Mouse (Mus musculus) hindbrain, embryonic 10.5 days (tissue): Measurements from ENCODE around the gene Fam163b. TPM values are rescaled to one million over a fixed set of nuclear protein-coding genes. Genes with fewer than 3 reads are reported as not detected.

Source experiments
- DNase-seq: peaks from one replicate; pipeline ENCODE4 v3.0.0-alpha.2; 2017; ENCODE audit warnings: low spot score
- H3K27ac ChIP-seq: fragments of 300-500 bp; sonication (generic); 2 replicates; pipeline ENCODE4 v1.5.1; 2016; ENCODE audit warnings: mild to moderate bottlenecking, moderate library complexity
- H3K27me3 ChIP-seq: fragments of 300-500 bp; sonication (generic); 2 replicates; pipeline ENCODE4 v1.6.1; 2016; ENCODE audit warnings: mild to moderate bottlenecking; ENCODE audit not compliant: poor library complexity, insufficient read depth, severe bottlenecking
- H3K36me3 ChIP-seq: fragments of 300-500 bp; sonication (generic); 2 replicates; pipeline ENCODE4 v1.6.1; 2016; ENCODE audit warnings: mild to moderate bottlenecking, moderate library complexity
- H3K4me1 ChIP-seq: fragments of 300-500 bp; sonication (generic); replicated peaks from 2 replicates; pipeline ENCODE4 v1.6.1; 2016; ENCODE audit warnings: mild to moderate bottlenecking
- H3K4me3 ChIP-seq: fragments of 300-500 bp; sonication (generic); 2 replicates; pipeline ENCODE4 v1.5.1; 2016; ENCODE audit warnings: mild to moderate bottlenecking, moderate library complexity
- H3K9me3 ChIP-seq: fragments of 300-500 bp; sonication (generic); 2 replicates; pipeline ENCODE4 v1.6.1; 2016; ENCODE audit warnings: mild to moderate bottlenecking, moderate library complexity
- WGBS: fragments of 180-500 bp; shearing (Covaris S2); methylation state at CpG from one replicate; pipeline ENCODE4 v1.1.7; 2016; 5-methylcytosine and 5-hydroxymethylcytosine counted together
- polyA plus RNA-seq: library from polyadenylated mRNA; unstranded; fragments of >200 nt; fragmentation: Nextera tagmentation; extraction: Ambion mirVana; gene quantifications from 2 replicates; pipeline ENCODE4 v1.2.1, GENCODE M21; 2016

Fam163b gene
- polyA plus RNA-seq, 1 experiment from 2014 or later, result 0.26 TPM

DNA sequence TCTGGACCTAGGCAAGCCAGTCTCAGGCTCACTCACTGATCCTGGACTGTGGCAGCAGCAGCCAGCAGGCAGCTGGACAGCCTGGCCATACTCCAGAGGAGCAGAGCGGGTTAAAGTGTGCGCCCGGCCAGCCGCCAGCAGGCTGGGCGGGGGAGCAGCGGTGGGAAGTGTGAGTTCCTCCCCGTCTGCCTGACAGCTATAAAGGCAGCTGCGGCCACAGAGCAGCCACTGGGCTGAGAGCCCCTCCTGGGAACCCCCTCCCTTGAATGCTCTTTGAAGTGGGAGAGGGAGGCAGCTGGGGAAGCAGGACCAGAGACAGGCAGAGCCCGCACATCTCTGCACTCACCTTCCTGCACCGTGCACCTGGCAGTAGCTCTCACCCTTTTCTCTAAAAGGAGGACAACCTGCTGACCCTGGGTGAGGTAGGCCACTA lies 63.1 kb downstream of the Fam163b start, which contains the start of gene Adamtsl2:
TSS of gene Adamtsl2 (plus strand) at position 228 of the 433 bp plus-strand sequence.
- peak within 1 kb of the TSS; percentile 16 for H3K4me3 ChIP-seq
- 4% methylated on average over 10 of the region's 10 CpGs for WGBS
- peak within 1 kb of the TSS; percentile 70 for H3K27ac ChIP-seq
- no peaks in the 10 kb centered on the region for H3K9me3 ChIP-seq
- no peaks in the 10 kb centered on the region for H3K36me3 ChIP-seq
- DNase-seq, result peak; percentile 73
- peaks cover 41% of the 10 kb centered on the region for H3K4me1 ChIP-seq
- H3K27me3 ChIP-seq, result peaks cover 37% of the 10 kb centered on the region; the same call in 1 of the 2 replicates

GRCm38 (mm10) chr2:27078312-27078711 lies 64.0 kb downstream of the Fam163b start:
- no peak for DNase-seq
- H3K4me1 ChIP-seq, result peaks cover 35% of the 10 kb centered on the region
- H3K36me3 ChIP-seq, result no peaks in the 10 kb centered on the region
- 21% methylated on average over 2 of the region's 2 CpGs for WGBS
- no peak overlapping the region for H3K4me3 ChIP-seq
- H3K27me3 ChIP-seq, result peaks cover 40% of the 10 kb centered on the region; the same call in 1 of the 2 replicates
- no peaks in the 10 kb centered on the region for H3K9me3 ChIP-seq
- peak overlapping the region; percentile 70; the same call in 1 of the 2 replicates for H3K27ac ChIP-seq

GRCm38 (mm10) chr2:27077655-27078244 lies 64.5 kb downstream of the Fam163b start:
- WGBS, result 59% methylated on average over 10 of the region's 10 CpGs

DNA sequence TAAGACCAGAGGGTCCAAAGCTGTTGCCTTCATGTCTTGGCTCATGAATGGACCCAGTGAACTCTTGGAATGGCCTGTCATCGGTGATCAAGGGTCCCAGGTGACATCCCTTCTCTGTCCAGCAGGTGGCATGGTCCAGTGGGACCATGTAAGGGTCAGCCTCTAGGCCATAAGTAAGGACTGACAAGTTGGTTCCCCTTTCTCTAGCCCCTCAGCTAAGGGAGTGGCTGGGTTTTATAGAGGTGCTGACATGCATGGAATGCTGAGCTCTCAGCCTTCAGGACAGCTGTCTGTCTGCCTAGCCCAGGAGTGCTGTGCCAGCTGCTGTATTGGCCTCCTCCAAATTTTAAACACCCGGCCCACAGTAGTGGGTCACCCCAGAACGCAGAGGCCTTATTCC lies 66.8 kb downstream of the Fam163b start:
- H3K27ac ChIP-seq, result no peak overlapping the region
- H3K36me3 ChIP-seq, result no peaks in the 10 kb centered on the region
- H3K9me3 ChIP-seq, result no peaks in the 10 kb centered on the region
- DNase-seq, result peak; percentile 49
- H3K27me3 ChIP-seq, result peaks cover 49% of the 10 kb centered on the region; the same call in 1 of the 2 replicates
- H3K4me1 ChIP-seq, result peaks cover 48% of the 10 kb centered on the region
- H3K4me3 ChIP-seq, result no peak overlapping the region
- WGBS, result 73% methylated on average over 3 of the region's 3 CpGs

More at GRCm38 (mm10) chr2:27077655-27078244, 64.5 kb downstream of the Fam163b start:
- H3K9me3 ChIP-seq, result no peaks in the 10 kb centered on the region
- H3K36me3 ChIP-seq, result no peaks in the 10 kb centered on the region
- no peak overlapping the region for H3K4me3 ChIP-seq
- DNase-seq, result no peak
- peaks cover 41% of the 10 kb centered on the region; the same call in 1 of the 2 replicates for H3K27me3 ChIP-seq
- peaks cover 40% of the 10 kb centered on the region for H3K4me1 ChIP-seq
- no peak overlapping the region for H3K27ac ChIP-seq

GRCm38 (mm10) chr2:27074804-27075203 lies 67.5 kb downstream of the Fam163b start:
- H3K9me3 ChIP-seq, result no peaks in the 10 kb centered on the region
- H3K4me1 ChIP-seq, result peaks cover 47% of the 10 kb centered on the region
- WGBS, result 84% methylated on average over 4 of the region's 4 CpGs
- no peak overlapping the region for H3K4me3 ChIP-seq
- H3K27ac ChIP-seq, result no peak overlapping the region
- peaks cover 46% of the 10 kb centered on the region; the same call in 1 of the 2 replicates for H3K27me3 ChIP-seq
- DNase-seq, result no peak
- no peaks in the 10 kb centered on the region for H3K36me3 ChIP-seq

DNA sequence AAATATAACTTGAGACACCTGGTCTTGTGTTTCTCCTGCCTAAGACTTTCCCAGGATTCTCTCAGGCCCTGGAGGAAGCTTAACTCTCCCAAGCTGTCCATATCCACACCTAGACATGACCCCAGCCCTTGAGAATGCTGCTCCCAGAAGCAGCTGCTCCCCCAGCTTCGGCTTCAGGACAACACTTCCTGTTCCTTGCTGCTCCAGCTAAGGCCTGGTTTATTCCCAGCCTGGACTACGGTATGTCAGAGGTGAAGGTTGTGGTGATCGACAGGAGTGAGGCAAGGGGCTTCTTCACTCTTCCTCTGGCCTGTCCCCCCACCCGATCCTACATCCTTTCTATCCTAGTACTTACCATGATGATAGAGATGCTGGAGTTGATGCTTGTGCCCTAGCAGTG lies 68.9 kb downstream of the Fam163b start:
- no peaks in the 10 kb centered on the region for H3K36me3 ChIP-seq
- H3K27ac ChIP-seq, result no peak overlapping the region
- H3K9me3 ChIP-seq, result no peaks in the 10 kb centered on the region
- no peak overlapping the region for H3K4me3 ChIP-seq
- H3K27me3 ChIP-seq, result peaks cover 35% of the 10 kb centered on the region; the same call in 1 of the 2 replicates
- H3K4me1 ChIP-seq, result peaks cover 46% of the 10 kb centered on the region
- DNase-seq, result no peak
- WGBS, result 75% methylated on average over 4 of the region's 4 CpGs

- H3K4me3 ChIP-seq, result no peak within 1 kb of the TSS
- no peak for DNase-seq
- peak within 1 kb of the TSS; percentile 53; the same call in 1 of the 2 replicates for H3K27ac ChIP-seq
- 75% methylated on average over 2 of the region's 2 CpGs for WGBS
- no peaks in the 10 kb centered on the region for H3K9me3 ChIP-seq
- H3K27me3 ChIP-seq, result peaks cover 33% of the 10 kb centered on the region; the same call in 1 of the 2 replicates
- H3K4me1 ChIP-seq, result peaks cover 40% of the 10 kb centered on the region
- H3K36me3 ChIP-seq, result no peaks in the 10 kb centered on the region
Observed at GRCm38 (mm10) chr2:27071978-27072377, 70.3 kb downstream of the Fam163b start, which contains the start of gene Mymk. Gene Mymk, minus strand, starts transcription at chr2:27072179.

DNA sequence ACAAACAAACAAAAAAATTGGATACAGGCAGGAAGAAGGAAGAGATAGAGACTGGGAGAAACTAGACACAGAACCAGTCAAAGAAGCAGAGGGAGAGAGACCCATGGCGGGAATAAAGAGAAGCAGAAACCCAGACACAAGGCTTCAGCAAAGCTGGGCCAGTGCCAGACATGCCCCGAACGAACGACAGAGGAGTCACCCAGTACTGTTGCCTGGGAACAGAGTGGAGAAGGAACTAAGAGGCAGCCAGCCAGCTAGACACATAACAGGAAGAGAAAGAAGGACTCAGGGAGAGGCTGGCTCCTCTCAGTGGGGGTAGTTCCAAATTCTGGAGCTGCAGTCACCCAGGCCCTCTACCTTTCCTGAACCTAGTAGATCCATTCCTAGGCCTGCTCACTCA lies 71.2 kb downstream of the Fam163b start:
- 61% methylated on average over 4 of the region's 4 CpGs for WGBS
- H3K27me3 ChIP-seq, result peaks cover 33% of the 10 kb centered on the region; the same call in 1 of the 2 replicates
- H3K4me1 ChIP-seq, result peaks cover 40% of the 10 kb centered on the region
- H3K9me3 ChIP-seq, result no peaks in the 10 kb centered on the region
- H3K4me3 ChIP-seq, result no peak overlapping the region
- peak overlapping the region; percentile 53; the same call in 1 of the 2 replicates for H3K27ac ChIP-seq
- no peak for DNase-seq
- no peaks in the 10 kb centered on the region for H3K36me3 ChIP-seq

DNA sequence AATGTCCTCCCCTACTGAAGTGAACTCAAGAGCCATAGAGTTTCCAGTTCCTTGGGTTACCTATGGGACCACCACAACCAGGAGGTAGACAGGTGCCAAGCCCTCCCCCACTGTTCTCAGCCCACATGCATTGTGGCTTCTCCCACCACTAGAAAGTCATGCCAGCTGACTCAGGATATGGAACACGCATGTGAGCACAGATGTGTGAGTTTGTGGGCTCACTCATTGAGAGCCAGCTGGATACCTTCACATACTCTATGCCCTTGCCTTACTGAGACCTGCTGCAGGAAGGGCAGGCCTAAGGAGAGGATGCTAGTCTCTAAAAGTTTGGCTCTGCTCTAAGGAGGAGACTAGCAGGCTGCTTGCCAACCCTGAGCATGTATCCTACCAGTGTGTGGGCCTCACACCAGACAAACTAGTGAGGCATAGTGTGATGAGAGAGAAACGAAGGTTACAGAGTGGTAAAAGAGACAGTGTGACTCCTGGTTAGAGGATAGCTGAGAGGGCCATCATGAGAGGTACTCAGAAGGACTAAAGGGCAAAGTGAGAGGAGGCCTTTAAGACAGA lies 72.0 kb downstream of the Fam163b start:
- H3K4me1 ChIP-seq, result peaks cover 40% of the 10 kb centered on the region
- 89% methylated on average over 2 of the region's 2 CpGs for WGBS

GRCm38 (mm10) chr2:27069646-27070045 lies 72.6 kb downstream of the Fam163b start:
- Histone ChIP-seq H3K4me1 (peaks cover 40% of the 10 kb centered on the region), H3K27ac (peak overlapping the region; percentile 46; the same call in 1 of the 2 replicates), H3K9me3 (peaks cover 6% of the 10 kb centered on the region; the same call in 1 of the 2 replicates), H3K4me3 (no peak overlapping the region), H3K36me3 (no peaks in the 10 kb centered on the region), H3K27me3 (peaks cover 26% of the 10 kb centered on the region; the same call in 1 of the 2 replicates)
- WGBS, result 40% methylated on average over 3 of the region's 3 CpGs
- DNase-seq, result peak; percentile 48

More for the DNA sequence above, 72.0 kb downstream of the Fam163b start:
- Histone ChIP-seq H3K36me3 (no peaks in the 10 kb centered on the region), H3K4me3 (no peak overlapping the region), H3K27me3 (peaks cover 29% of the 10 kb centered on the region; the same call in 1 of the 2 replicates), H3K27ac (peak overlapping the region; percentile 46; the same call in 1 of the 2 replicates), H3K9me3 (no peaks in the 10 kb centered on the region)
- DNase-seq, result no peak

DNA sequence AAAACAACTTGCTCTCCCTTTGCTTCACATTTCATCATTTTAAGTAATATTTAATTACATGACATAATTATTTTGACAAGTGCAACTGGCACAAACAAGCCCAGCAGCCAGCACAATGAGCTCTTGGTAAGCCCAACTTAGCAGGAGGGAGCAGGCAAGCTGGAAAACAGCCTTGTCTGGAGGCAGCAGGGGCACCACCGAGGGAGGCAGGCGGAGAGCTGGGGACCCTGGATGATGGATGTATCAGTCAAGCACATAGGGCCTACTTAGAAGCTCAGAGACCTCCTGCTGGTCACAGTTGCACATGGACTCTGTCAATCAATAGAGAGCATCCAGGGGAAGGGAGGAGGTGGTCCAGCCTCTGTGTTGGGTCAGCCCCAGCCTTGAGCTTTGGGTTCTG lies 74.3 kb downstream of the Fam163b start:
- no peak overlapping the region for H3K4me3 ChIP-seq
- H3K9me3 ChIP-seq, result peaks cover 7% of the 10 kb centered on the region; the same call in 1 of the 2 replicates
- H3K4me1 ChIP-seq, result peaks cover 35% of the 10 kb centered on the region
- no peaks in the 10 kb centered on the region for H3K36me3 ChIP-seq
- DNase-seq, result no peak
- H3K27ac ChIP-seq, result no peak overlapping the region
- 56% methylated on average over 2 of the region's 2 CpGs for WGBS
- H3K27me3 ChIP-seq, result peaks cover 21% of the 10 kb centered on the region; the same call in 1 of the 2 replicates

- H3K36me3 ChIP-seq, result no peaks in the 10 kb centered on the region
- WGBS, result 95% methylated on average over 2 of the region's 2 CpGs
- no peak overlapping the region for H3K27ac ChIP-seq
- DNase-seq, result no peak
- H3K4me1 ChIP-seq, result peaks cover 36% of the 10 kb centered on the region
- peaks cover 7% of the 10 kb centered on the region; the same call in 1 of the 2 replicates for H3K9me3 ChIP-seq
- no peak overlapping the region for H3K4me3 ChIP-seq
- H3K27me3 ChIP-seq, result peaks cover 17% of the 10 kb centered on the region; the same call in 1 of the 2 replicates
Observed at GRCm38 (mm10) chr2:27067124-27067523, 75.2 kb downstream of the Fam163b start.
